Mouse (Mus musculus): ENCODE results near the gene Ints1. TPM values are rescaled to one million over a fixed set of nuclear protein-coding genes. Genes with fewer than 3 reads are reported as not detected.

Gene Ints1
- total and polyA plus RNA-seq, 3 experiments, result 25.2 to 115 (median 67.6) TPM

DNA sequence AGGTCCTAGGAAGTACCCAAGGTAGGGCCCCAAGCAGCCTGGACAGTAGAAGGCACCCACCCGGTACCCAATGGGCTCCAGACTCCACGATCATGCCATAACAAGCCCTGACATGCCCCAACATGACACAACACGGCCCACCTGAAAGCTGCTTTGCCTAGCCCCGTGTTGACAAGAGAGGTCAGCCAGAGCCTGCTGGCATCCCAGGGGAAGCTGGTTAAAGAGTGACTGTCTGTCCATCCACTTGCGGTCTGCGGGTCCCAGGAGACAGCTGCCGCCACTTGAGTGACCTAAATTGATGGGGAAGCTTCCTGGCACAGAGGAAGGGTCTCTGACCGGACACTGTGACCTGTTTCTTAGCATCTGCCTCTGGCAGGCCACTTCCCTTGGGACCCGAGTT, 52.4 kb downstream of the Ints1 start:
- no peaks in the 10 kb centered on the region for H3K27me3 ChIP-seq (ENCODE audit: insufficient read depth, low read length)
- TF ChIP-seq CTCF (IDR thresholded peaks at IDR 0.05; ENCODE audit: low read depth, low read length) (no peak), GATA2 (IDR thresholded peaks at IDR 0.05; ENCODE audit: borderline replicate concordance, low read depth, low read length) (no peak), POLR2AphosphoS5 (IDR thresholded peaks at IDR 0.05; ENCODE audit: insufficient replicate concordance, low read depth, low read length) (no peak), TAL1 (conservative IDR thresholded peaks at IDR 0.05; ENCODE audit: low read depth, low read length) (no peak), GATA1 (IDR thresholded peaks at IDR 0.05; ENCODE audit: borderline replicate concordance, low read length) (no peak)
- H3K9me3 ChIP-seq (replicated peaks), result no peaks in the 10 kb centered on the region
- DNase-seq (ENCODE audit: low spot score) (no peak), ATAC-seq (ENCODE audit: extremely low read depth, insufficient number of reproducible peaks, low FRiP score, poor library complexity, severe bottlenecking) (no peak)
- peaks cover 86% of the 10 kb centered on the region for H3K36me3 ChIP-seq (replicated peaks)
- no peak overlapping the region for H3K4me3 ChIP-seq (ENCODE audit: low read depth, low read length)
- peaks cover 53% of the 10 kb centered on the region for H3K4me1 ChIP-seq (ENCODE audit: insufficient read depth, low read depth, low read length)

DNA sequence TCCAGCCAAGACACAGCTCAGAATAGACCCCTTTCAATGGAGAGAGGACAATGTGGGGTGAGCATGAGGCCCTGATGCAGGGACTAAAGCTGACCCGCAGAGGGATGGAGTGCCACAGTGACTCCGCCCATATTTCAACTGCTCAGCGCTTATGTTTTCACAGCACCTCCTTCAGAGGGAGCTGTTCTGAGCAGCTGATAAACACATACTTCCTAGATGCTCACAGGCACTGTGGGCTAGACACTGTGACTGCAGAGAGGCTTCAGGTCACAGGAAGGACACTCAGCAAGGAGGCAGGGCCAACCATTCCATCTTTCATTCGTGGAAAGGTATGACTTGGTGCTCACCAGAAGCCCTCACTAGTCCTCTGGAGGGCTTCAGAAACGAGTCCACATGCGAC, 52.8 kb downstream of the Ints1 start:
- Histone ChIP-seq H3K9me3 (replicated peaks) (no peaks in the 10 kb centered on the region), H3K27me3 (ENCODE audit: insufficient read depth, low read length) (no peaks in the 10 kb centered on the region), H3K4me1 (ENCODE audit: insufficient read depth, low read depth, low read length) (peaks cover 55% of the 10 kb centered on the region), H3K4me3 (ENCODE audit: low read depth, low read length) (no peak overlapping the region), H3K36me3 (replicated peaks) (peaks cover 86% of the 10 kb centered on the region)
- TF ChIP-seq POLR2AphosphoS5 (IDR thresholded peaks at IDR 0.05; ENCODE audit: insufficient replicate concordance, low read depth, low read length) (no peak), TAL1 (conservative IDR thresholded peaks at IDR 0.05; ENCODE audit: low read depth, low read length) (no peak), GATA2 (IDR thresholded peaks at IDR 0.05; ENCODE audit: borderline replicate concordance, low read depth, low read length) (no peak), GATA1 (IDR thresholded peaks at IDR 0.05; ENCODE audit: borderline replicate concordance, low read length) (no peak), CTCF (IDR thresholded peaks at IDR 0.05; ENCODE audit: low read depth, low read length) (no peak)
- DNase-seq (ENCODE audit: low spot score), result peak; percentile 46
- ATAC-seq (ENCODE audit: extremely low read depth, insufficient number of reproducible peaks, low FRiP score, poor library complexity, severe bottlenecking), result no peak

DNA sequence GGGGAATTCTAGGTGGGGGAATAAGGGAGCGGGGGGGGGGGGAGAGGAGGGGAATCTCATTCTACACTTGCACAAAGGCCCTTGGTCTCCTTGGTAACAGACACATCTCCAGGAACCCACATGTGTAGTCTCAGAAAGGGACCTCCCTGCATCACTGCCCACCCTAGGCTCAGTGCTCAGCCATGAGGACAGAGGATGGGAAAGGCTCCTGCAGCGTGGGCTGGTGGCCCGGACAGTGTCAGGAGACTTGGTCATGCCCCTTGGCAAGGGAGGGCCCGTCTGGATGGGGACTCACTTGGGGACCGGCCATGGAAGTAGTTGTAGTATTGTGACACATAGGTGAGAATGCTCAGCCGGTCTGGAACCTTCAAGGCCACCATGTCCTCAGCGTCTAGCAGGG, 56.5 kb downstream of the Ints1 start:
- Histone ChIP-seq H3K9me3 (replicated peaks) (no peaks in the 10 kb centered on the region), H3K36me3 (replicated peaks) (peaks cover 86% of the 10 kb centered on the region), H3K27me3 (ENCODE audit: insufficient read depth, low read length) (no peaks in the 10 kb centered on the region), H3K4me1 (ENCODE audit: insufficient read depth, low read depth, low read length) (peaks cover 31% of the 10 kb centered on the region), H3K4me3 (ENCODE audit: low read depth, low read length) (no peak overlapping the region)
- no peak for TF ChIP-seq GATA2 (IDR thresholded peaks at IDR 0.05; ENCODE audit: borderline replicate concordance, low read depth, low read length)
- no peak for TF ChIP-seq TAL1 (conservative IDR thresholded peaks at IDR 0.05; ENCODE audit: low read depth, low read length)
- TF ChIP-seq GATA1 (IDR thresholded peaks at IDR 0.05; ENCODE audit: borderline replicate concordance, low read length), result no peak
- TF ChIP-seq POLR2AphosphoS5 (IDR thresholded peaks at IDR 0.05; ENCODE audit: insufficient replicate concordance, low read depth, low read length), result no peak
- TF ChIP-seq CTCF (IDR thresholded peaks at IDR 0.05; ENCODE audit: low read depth, low read length), result no peak
- DNase-seq (ENCODE audit: low spot score) (no peak), ATAC-seq (ENCODE audit: extremely low read depth, insufficient number of reproducible peaks, low FRiP score, poor library complexity, severe bottlenecking) (no peak)

DNA sequence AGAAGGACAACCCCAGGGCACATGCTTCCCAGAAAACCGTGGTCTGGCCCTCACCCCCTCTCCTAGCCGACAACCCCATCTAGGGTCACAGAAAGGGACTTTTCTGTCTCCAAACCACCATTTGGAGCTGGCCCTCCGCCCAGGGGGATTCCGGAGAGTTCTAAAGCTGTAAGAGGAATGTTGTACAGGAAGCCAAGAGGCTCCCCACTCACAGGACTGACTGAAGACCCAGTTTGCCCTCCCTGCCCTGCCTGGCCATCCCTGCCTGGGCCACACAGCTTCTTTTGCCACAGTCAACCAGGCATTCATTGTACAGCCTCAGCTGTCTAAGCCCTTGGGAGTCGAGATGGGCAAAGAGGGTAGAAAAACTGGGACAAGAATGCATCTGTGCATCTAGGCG, 56.9 kb downstream of the Ints1 start:
- no peaks in the 10 kb centered on the region for H3K27me3 ChIP-seq (ENCODE audit: insufficient read depth, low read length)
- no peaks in the 10 kb centered on the region for H3K9me3 ChIP-seq (replicated peaks)
- ATAC-seq (ENCODE audit: extremely low read depth, insufficient number of reproducible peaks, low FRiP score, poor library complexity, severe bottlenecking), result no peak
- peaks cover 30% of the 10 kb centered on the region for H3K4me1 ChIP-seq (ENCODE audit: insufficient read depth, low read depth, low read length)
- TF ChIP-seq TAL1 (conservative IDR thresholded peaks at IDR 0.05; ENCODE audit: low read depth, low read length) (no peak), GATA2 (IDR thresholded peaks at IDR 0.05; ENCODE audit: borderline replicate concordance, low read depth, low read length) (no peak), POLR2AphosphoS5 (IDR thresholded peaks at IDR 0.05; ENCODE audit: insufficient replicate concordance, low read depth, low read length) (no peak), CTCF (IDR thresholded peaks at IDR 0.05; ENCODE audit: low read depth, low read length) (no peak), GATA1 (IDR thresholded peaks at IDR 0.05; ENCODE audit: borderline replicate concordance, low read length) (no peak)
- no peak for DNase-seq (ENCODE audit: low spot score)
- H3K4me3 ChIP-seq (ENCODE audit: low read depth, low read length), result no peak overlapping the region
- peaks cover 88% of the 10 kb centered on the region for H3K36me3 ChIP-seq (replicated peaks)

DNA sequence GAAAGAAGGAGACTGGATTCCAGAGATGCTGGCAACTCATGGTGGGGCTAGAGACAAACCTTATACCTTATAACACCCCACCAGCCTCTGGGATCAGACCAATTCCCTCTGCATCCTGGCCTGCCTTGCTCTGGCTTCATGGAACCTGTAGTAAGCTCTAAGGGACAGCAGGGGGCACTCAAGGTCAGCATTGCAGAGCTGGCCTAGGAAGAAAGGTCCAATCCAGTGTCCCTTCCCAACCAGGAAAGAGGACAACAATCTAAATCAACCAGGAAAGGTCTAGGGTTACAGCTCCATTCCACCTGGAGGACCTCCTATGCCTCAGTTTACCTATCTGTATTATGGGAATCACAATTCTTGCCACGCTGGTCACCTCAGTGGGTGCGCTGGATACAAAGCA, 57.8 kb downstream of the Ints1 start:
- peak; percentile 62 for DNase-seq (ENCODE audit: low spot score)
- peaks cover 88% of the 10 kb centered on the region for H3K36me3 ChIP-seq (replicated peaks)
- H3K4me3 ChIP-seq (ENCODE audit: low read depth, low read length), result no peak overlapping the region
- TF ChIP-seq CTCF (IDR thresholded peaks at IDR 0.05; ENCODE audit: low read depth, low read length) (peak; percentile 95), TAL1 (conservative IDR thresholded peaks at IDR 0.05; ENCODE audit: low read depth, low read length) (no peak)
- H3K27me3 ChIP-seq (ENCODE audit: insufficient read depth, low read length), result no peaks in the 10 kb centered on the region
- H3K4me1 ChIP-seq (ENCODE audit: insufficient read depth, low read depth, low read length), result peaks cover 21% of the 10 kb centered on the region
- no peak for ATAC-seq (ENCODE audit: extremely low read depth, insufficient number of reproducible peaks, low FRiP score, poor library complexity, severe bottlenecking)
- no peaks in the 10 kb centered on the region for H3K9me3 ChIP-seq (replicated peaks)

DNA sequence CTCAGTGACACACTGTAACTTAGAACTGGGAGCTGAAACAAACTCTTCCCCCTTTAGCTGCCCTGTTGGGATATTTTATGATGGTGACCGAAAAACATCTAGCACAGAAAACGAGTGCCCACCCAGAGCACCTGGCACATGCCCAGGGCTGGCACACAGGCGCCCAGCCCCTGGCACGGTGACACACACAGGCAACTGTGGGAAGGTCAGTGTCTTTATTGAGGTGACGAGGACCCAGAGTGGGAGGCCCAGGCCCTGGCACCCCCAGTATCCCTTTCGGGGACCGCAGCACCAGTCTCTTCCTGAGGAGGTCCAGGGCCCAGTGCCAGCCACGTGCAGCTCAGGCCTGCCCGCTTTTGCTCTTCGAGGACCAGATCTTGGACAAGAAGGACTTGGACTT, 69.0 kb downstream of the Ints1 start:
- Histone ChIP-seq H3K4me1 (ENCODE audit: insufficient read depth, low read depth, low read length) (peaks cover 14% of the 10 kb centered on the region), H3K4me3 (ENCODE audit: low read depth, low read length) (no peak overlapping the region), H3K9me3 (replicated peaks) (no peaks in the 10 kb centered on the region), H3K27me3 (ENCODE audit: insufficient read depth, low read length) (peaks cover 3% of the 10 kb centered on the region; the same call in 1 of the 2 replicates), H3K36me3 (replicated peaks) (peaks cover 61% of the 10 kb centered on the region)
- TF ChIP-seq CTCF (IDR thresholded peaks at IDR 0.05; ENCODE audit: low read depth, low read length) (no peak), GATA1 (IDR thresholded peaks at IDR 0.05; ENCODE audit: borderline replicate concordance, low read length) (no peak), POLR2AphosphoS5 (IDR thresholded peaks at IDR 0.05; ENCODE audit: insufficient replicate concordance, low read depth, low read length) (no peak), TAL1 (conservative IDR thresholded peaks at IDR 0.05; ENCODE audit: low read depth, low read length) (no peak), GATA2 (IDR thresholded peaks at IDR 0.05; ENCODE audit: borderline replicate concordance, low read depth, low read length) (no peak)
- DNase-seq (ENCODE audit: low spot score) (no peak), ATAC-seq (ENCODE audit: extremely low read depth, insufficient number of reproducible peaks, low FRiP score, poor library complexity, severe bottlenecking) (no peak)

DNA sequence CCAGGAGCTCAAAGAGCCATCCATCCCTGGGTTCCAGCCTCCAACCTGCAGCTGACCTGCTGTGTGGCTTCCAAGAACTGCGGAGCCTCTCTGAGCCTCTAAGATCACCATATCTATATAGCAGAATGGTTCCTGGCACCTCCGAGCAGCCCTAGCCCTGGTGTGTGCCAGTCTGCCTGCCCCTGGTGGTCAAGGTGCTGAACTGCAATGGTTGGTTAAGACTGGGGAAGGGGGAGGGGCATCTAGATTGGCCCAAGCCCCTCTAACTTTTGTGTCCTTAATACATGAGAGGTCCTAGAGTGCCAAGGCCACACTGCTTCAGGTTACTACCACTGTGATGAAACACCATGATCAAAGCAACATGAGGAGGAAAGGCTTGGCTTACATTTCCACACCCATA, 72.6 kb downstream of the Ints1 start:
- no peak for ATAC-seq (ENCODE audit: extremely low read depth, insufficient number of reproducible peaks, low FRiP score, poor library complexity, severe bottlenecking)
- Histone ChIP-seq H3K4me1 (ENCODE audit: insufficient read depth, low read depth, low read length) (peaks cover 14% of the 10 kb centered on the region), H3K27me3 (ENCODE audit: insufficient read depth, low read length) (peaks cover 10% of the 10 kb centered on the region; the same call in 1 of the 2 replicates), H3K9me3 (replicated peaks) (no peaks in the 10 kb centered on the region), H3K4me3 (ENCODE audit: low read depth, low read length) (no peak overlapping the region), H3K36me3 (replicated peaks) (peaks cover 25% of the 10 kb centered on the region)
- no peak for DNase-seq (ENCODE audit: low spot score)
- no peak for TF ChIP-seq GATA1 (IDR thresholded peaks at IDR 0.05; ENCODE audit: borderline replicate concordance, low read length)
- peak; percentile 58; the same call in 1 of the 2 replicates for TF ChIP-seq CTCF (IDR thresholded peaks at IDR 0.05; ENCODE audit: low read depth, low read length)
